Mouse (Mus musculus) midbrain, embryonic 11.5 days (tissue): Measurements from ENCODE around the gene Dnaaf1. TPM values are rescaled to one million over a fixed set of nuclear protein-coding genes. Genes with fewer than 3 reads are reported as not detected.

ENCODE experiments used
- ATAC-seq: fragments of 200-750 bp; cut with Nextera tagmentation; 2 replicates; pipeline ENCODE4 v1.8.0; 2017; ENCODE audit warnings: moderate TSS enrichment, moderate library complexity; ENCODE audit not compliant: low FRiP score
- DNase-seq: peaks from one replicate; pipeline ENCODE4 v3.0.0; 2015; ENCODE audit warnings: low spot score; ENCODE audit errors: missing footprints
- H3K27ac ChIP-seq: fragments of 300-500 bp; sonication (generic); 2 replicates; pipeline ENCODE4 v1.5.1; 2014; ENCODE audit warnings: low read depth, low read length
- H3K27me3 ChIP-seq: fragments of 300-500 bp; sonication (generic); 2 replicates; pipeline ENCODE4 v1.6.1; 2014; ENCODE audit warnings: mild to moderate bottlenecking, low read length, moderate library complexity, mixed read lengths; ENCODE audit not compliant: control insufficient read depth, insufficient read depth
- H3K36me3 ChIP-seq: fragments of 300-500 bp; sonication (generic); 2 replicates; pipeline ENCODE4 v1.6.1; 2014; ENCODE audit warnings: mild to moderate bottlenecking, low read length, moderate library complexity, mixed read lengths; ENCODE audit not compliant: control insufficient read depth, insufficient read depth
- H3K4me1 ChIP-seq: fragments of 300-500 bp; sonication (generic); 2 replicates; pipeline ENCODE4 v1.6.1; 2014; ENCODE audit warnings: low read length; ENCODE audit not compliant: control insufficient read depth, insufficient read depth
- H3K4me2 ChIP-seq: fragments of 300-500 bp; sonication (generic); 2 replicates; pipeline ENCODE4 v1.6.1; 2014; ENCODE audit warnings: mild to moderate bottlenecking, moderate library complexity
- H3K4me3 ChIP-seq: fragments of 300-500 bp; sonication (generic); 2 replicates; pipeline ENCODE4 v1.5.1; 2014; ENCODE audit warnings: low read depth, low read length
- H3K9ac ChIP-seq: fragments of 300-500 bp; sonication (generic); 2 replicates; pipeline ENCODE4 v1.6.1; 2014; ENCODE audit warnings: low read length
- H3K9me3 ChIP-seq: fragments of 300-500 bp; sonication (generic); 2 replicates; pipeline ENCODE4 v1.6.1; 2016; ENCODE audit warnings: low read length; ENCODE audit not compliant: control insufficient read depth
- WGBS: fragments of 180-500 bp; shearing (Covaris S2); extraction: QIAGEN DNeasy Blood & Tissue Kit; methylation state at CpG from one replicate; pipeline ENCODE4 v1.1.7; 2014; 5-methylcytosine and 5-hydroxymethylcytosine counted together
- polyA plus RNA-seq: library from polyadenylated mRNA; unstranded; fragments of >200 nt; fragmentation: Nextera tagmentation; extraction: Ambion mirVana; gene quantifications from 2 replicates; pipeline ENCODE4 v1.2.1, GENCODE M21; 2014

Dnaaf1 gene
- polyA plus RNA-seq, 1 experiment from 2014 or later = 0.19 TPM

GRCm38 (mm10) chr8:119548560-119549113 lies 26.4 kb upstream of the Dnaaf1 start:
- Histone ChIP-seq H3K4me3 (no peak overlapping the region), H3K27ac (no peak overlapping the region), H3K4me2 (no peak overlapping the region), H3K4me1 (no peaks in the 10 kb centered on the region), H3K27me3 (no peaks in the 10 kb centered on the region), H3K9ac (no peak overlapping the region), H3K9me3 (no peaks in the 10 kb centered on the region), H3K36me3 (0 out of 2 replicates have a peak, but pooled peaks cover 3% of the 10 kb centered on the region)
- ATAC-seq (no peak), DNase-seq (no peak)
- WGBS = 80% methylated on average over 7 of the region's 7 CpGs

DNA sequence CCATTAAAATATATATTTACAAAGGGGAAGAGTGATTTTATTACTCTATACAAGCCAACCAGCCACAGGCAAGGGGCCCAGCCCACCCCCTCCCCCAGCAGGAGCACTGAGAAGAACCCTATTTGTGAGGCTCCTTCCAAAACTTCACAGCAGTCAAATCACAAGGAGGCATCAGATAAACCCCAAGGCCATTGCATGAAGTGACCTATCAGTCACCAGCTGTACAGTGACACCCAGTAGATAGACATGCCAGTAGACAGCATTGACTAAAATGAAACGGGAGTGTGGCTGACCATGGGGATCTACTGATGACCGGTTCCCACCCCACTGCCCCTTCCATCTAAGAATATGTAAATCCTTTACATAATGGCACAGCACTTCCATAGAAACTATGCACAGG lies 22.1 kb upstream of the Dnaaf1 start:
- Histone ChIP-seq H3K27me3 (no peaks in the 10 kb centered on the region), H3K4me1 (peaks cover 7% of the 10 kb centered on the region), H3K9me3 (no peaks in the 10 kb centered on the region), H3K27ac (no peak overlapping the region), H3K9ac (no peak overlapping the region), H3K4me3 (no peak overlapping the region), H3K36me3 (no peaks in the 10 kb centered on the region), H3K4me2 (no peak overlapping the region)
- ATAC-seq (no peak), DNase-seq (no peak)
- WGBS = 78% methylated on average over 2 of the region's 2 CpGs

DNA sequence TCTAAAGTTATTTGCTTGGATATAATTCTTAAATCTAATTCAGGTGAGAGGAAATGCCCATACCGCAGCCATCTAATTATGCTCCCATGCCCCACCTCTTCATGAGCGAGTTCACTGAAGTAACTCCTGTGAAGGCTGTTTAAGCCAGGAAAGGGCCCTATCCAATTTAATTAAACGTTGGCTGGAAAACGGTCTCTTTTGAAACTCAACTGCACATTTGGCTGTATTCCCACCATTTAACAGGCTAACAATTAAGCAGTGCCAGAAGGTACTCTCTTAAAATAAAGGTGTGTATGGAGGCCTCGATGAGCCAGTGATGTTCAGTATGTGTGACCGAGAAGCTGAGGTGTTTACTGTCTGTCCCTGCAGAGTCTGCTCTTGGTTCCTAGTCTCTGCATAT lies 19.2 kb upstream of the Dnaaf1 start:
- no peaks in the 10 kb centered on the region; the same call in 1 of the 2 replicates for H3K36me3 ChIP-seq
- H3K4me1 ChIP-seq = peaks cover 11% of the 10 kb centered on the region
- H3K4me2 ChIP-seq = no peak overlapping the region
- H3K27ac ChIP-seq = no peak overlapping the region
- no peaks in the 10 kb centered on the region for H3K9me3 ChIP-seq
- 94% methylated on average over 6 of the region's 6 CpGs for WGBS
- DNase-seq (peak; percentile 14), ATAC-seq (no peak)
- H3K4me3 ChIP-seq = no peak overlapping the region
- H3K27me3 ChIP-seq = no peaks in the 10 kb centered on the region
- no peak overlapping the region for H3K9ac ChIP-seq

GRCm38 (mm10) chr8:119557132-119557531 lies 17.9 kb upstream of the Dnaaf1 start:
- H3K4me1 ChIP-seq = peaks cover 11% of the 10 kb centered on the region
- H3K27me3 ChIP-seq = no peaks in the 10 kb centered on the region
- 85% methylated on average over 9 of the region's 9 CpGs for WGBS
- peak overlapping the region; percentile 88 for H3K4me3 ChIP-seq
- no peaks in the 10 kb centered on the region for H3K9me3 ChIP-seq
- no peak for ATAC-seq
- peak overlapping the region; percentile 90; the same call in 1 of the 2 replicates for H3K9ac ChIP-seq
- no peak for DNase-seq
- H3K36me3 ChIP-seq = no peaks in the 10 kb centered on the region; the same call in 1 of the 2 replicates
- H3K4me2 ChIP-seq = peak overlapping the region; percentile 85
- no peak overlapping the region for H3K27ac ChIP-seq

GRCm38 (mm10) chr8:119557821-119558602 lies 17.0 kb upstream of the Dnaaf1 start:
- Histone ChIP-seq H3K27ac (peak overlapping the region; percentile 80), H3K9me3 (no peaks in the 10 kb centered on the region), H3K36me3 (peaks cover 4% of the 10 kb centered on the region), H3K4me2 (peak overlapping the region; percentile 85), H3K9ac (peak overlapping the region; percentile 90), H3K27me3 (no peaks in the 10 kb centered on the region), H3K4me3 (peak overlapping the region; percentile 88), H3K4me1 (peaks cover 11% of the 10 kb centered on the region)
- DNase-seq (peak; percentile 91), ATAC-seq (peak; percentile 92)
- WGBS = under 1% methylated on average over 55 of the region's 55 CpGs

GRCm38 (mm10) chr8:119558603-119559401 lies 16.2 kb upstream of the Dnaaf1 start, which contains the start of gene Mbtps1:
Gene Mbtps1 (minus strand): TSS chr8:119558735.
- peak within 1 kb of the TSS; percentile 80 for H3K27ac ChIP-seq
- H3K36me3 ChIP-seq = peaks cover 5% of the 10 kb centered on the region
- 6% methylated on average over 63 of the region's 63 CpGs for WGBS
- H3K9me3 ChIP-seq = no peaks in the 10 kb centered on the region
- ATAC-seq (peak; percentile 96), DNase-seq (peak; percentile 100)
- peak within 1 kb of the TSS; percentile 85 for H3K4me2 ChIP-seq
- peak within 1 kb of the TSS; percentile 90 for H3K9ac ChIP-seq
- no peaks in the 10 kb centered on the region for H3K27me3 ChIP-seq
- H3K4me1 ChIP-seq = peaks cover 11% of the 10 kb centered on the region
- H3K4me3 ChIP-seq = peak within 1 kb of the TSS; percentile 88

GRCm38 (mm10) chr8:119559402-119559720 lies 15.7 kb upstream of the Dnaaf1 start:
- H3K4me1 ChIP-seq = peaks cover 11% of the 10 kb centered on the region
- WGBS = 91% methylated on average over 6 of the region's 6 CpGs
- H3K4me3 ChIP-seq = peak overlapping the region; percentile 88; the same call in 1 of the 2 replicates
- H3K9ac ChIP-seq = peak overlapping the region; percentile 90
- peaks cover 9% of the 10 kb centered on the region for H3K36me3 ChIP-seq
- no peak overlapping the region; the same call in 1 of the 2 replicates for H3K4me2 ChIP-seq
- no peak overlapping the region; the same call in 1 of the 2 replicates for H3K27ac ChIP-seq
- no peak for ATAC-seq
- no peak for DNase-seq
- H3K9me3 ChIP-seq = no peaks in the 10 kb centered on the region
- no peaks in the 10 kb centered on the region for H3K27me3 ChIP-seq

DNA sequence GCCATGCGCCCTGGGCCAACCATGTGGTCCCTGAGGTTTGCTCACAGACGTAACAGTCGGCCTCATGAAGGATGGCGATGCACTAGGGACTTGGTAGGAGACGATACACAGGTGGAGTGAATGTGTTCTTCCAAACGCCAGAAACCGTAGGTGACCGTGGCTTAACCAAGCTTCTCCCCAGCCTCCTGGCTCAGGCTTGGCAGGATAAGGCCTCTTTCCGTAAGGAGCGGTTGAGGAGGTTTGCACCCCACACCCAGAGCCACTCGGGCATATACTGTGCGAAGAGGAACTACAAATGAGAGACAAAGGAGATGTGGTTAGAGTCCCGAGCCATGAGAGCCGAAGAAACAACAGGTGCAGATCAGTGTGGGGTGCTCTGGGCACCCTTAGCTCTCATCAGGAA lies 11.2 kb upstream of the Dnaaf1 start:
- DNase-seq (peak; percentile 56), ATAC-seq (no peak)
- Histone ChIP-seq H3K4me1 (peaks cover 4% of the 10 kb centered on the region; the same call in 1 of the 2 replicates), H3K4me2 (no peak overlapping the region), H3K27ac (no peak overlapping the region), H3K4me3 (no peak overlapping the region), H3K9me3 (no peaks in the 10 kb centered on the region), H3K36me3 (peaks cover 15% of the 10 kb centered on the region), H3K9ac (no peak overlapping the region), H3K27me3 (no peaks in the 10 kb centered on the region)
- 91% methylated on average over 14 of the region's 14 CpGs for WGBS
